Mouse (Mus musculus) liver, embryonic 14.5 days (tissue): ENCODE measurements around the gene Marf1.

ENCODE experiments used
- CTCF ChIP-seq: IDR thresholded peaks from 2 replicates; pipeline ENCODE4 v1.5.1; 2016; ENCODE audit warnings: antibody characterized with exemption, low read depth, control low read depth
- EP300 ChIP-seq: IDR thresholded peaks from 2 replicates; pipeline ENCODE4 v1.6.1; 2016; ENCODE audit warnings: antibody characterized with exemption, low read depth

DNA sequence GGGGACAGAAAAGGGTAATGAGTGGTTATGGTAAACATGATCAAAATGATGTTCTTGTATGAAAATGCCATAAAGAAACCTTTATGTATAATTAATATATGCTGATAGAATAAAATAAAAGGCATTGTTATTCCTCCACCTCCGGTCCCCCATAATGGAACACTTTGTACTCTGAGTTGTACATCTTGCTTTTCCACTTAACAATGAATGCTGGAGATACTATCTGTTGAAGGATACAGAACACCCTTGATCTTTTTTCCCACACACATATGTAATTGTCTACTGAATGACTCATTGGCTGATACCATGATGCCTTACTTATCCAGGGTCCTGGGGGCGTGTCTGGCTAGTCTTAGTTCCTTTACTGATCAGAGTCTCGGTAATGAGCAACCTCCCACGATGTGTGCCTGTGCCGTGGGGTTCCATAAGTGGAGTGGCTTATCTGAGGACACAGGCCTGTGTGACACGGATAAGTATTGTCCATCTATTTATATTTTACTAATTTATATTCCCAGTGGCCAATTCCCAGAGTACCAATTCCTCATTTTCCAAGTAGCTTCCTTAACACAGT is 17.1 kb upstream of the Marf1 start:
- TF ChIP-seq CTCF (no peak), EP300 (no peak)
